Mouse (Mus musculus) activated CD4-positive, CD25-positive, alpha-beta regulatory T cell (primary cell): ENCODE data around the gene Rps6ka2. TPM values are rescaled to one million over a fixed set of nuclear protein-coding genes. Genes with fewer than 3 reads are reported as not detected.

Experiments
- polyA plus RNA-seq, 2 experiments: library from polyadenylated mRNA; unstranded; fragments of 100-300 nt; shearing (Covaris generic); gene quantifications; one replicate each; pipeline ENCODE4 v1.2.1; 2017

Rps6ka2 gene
- 1 to 10 TPM in 1 of 2 experiments, under 1 TPM in 1; 0.61 to 1.9 TPM for polyA plus RNA-seq

GRCm38 (mm10) chr17:7169627-7170303 is at the start of gene Rps6ka2:
TSS of gene Rps6ka2 (plus strand) at chr17:7170115.

GRCm38 (mm10) chr17:7324346-7324745 is 154.4 kb downstream of the Rps6ka2 start, which contains the start of gene Tcp10a:
TSS of gene Tcp10a (plus strand) at chr17:7324646.

GRCm38 (mm10) chr17:7352596-7352995 is 182.7 kb downstream of the Rps6ka2 start, which contains the start of gene Ttll2:
TSS of gene Ttll2 (minus strand) at chr17:7352696.

Other genes starting within 250 kb of the Rps6ka2 start
- 10 to 100 TPM; 26.6 to 35.1 TPM for gene Rsph3b, start 221.4 kb upstream of the Rps6ka2 start, polyA plus RNA-seq
- gene Tagap1, start 209.0 kb upstream of the Rps6ka2 start, polyA plus RNA-seq: 10 to 100 TPM; 32.6 to 33.5 TPM
- gene Rnaset2b, start 199.5 kb upstream of the Rps6ka2 start, polyA plus RNA-seq: 1,000 to 10,000 TPM; 1,040 to 1,460 TPM
- gene Gm49721, start 191.2 kb upstream of the Rps6ka2 start, polyA plus RNA-seq: under 1 TPM; 0.53 to 0.93 TPM
- not detected for gene Gm1604a, start 144.5 kb upstream of the Rps6ka2 start, polyA plus RNA-seq
- gene Tcp10a, start 154.5 kb downstream of the Rps6ka2 start, polyA plus RNA-seq: under 1 TPM in 1 of 2 experiments, not detected in 1; 0.14 TPM
- not detected for gene Ttll2, start 182.6 kb downstream of the Rps6ka2 start, polyA plus RNA-seq
- not detected for gene Gm49630, start 201.9 kb downstream of the Rps6ka2 start, polyA plus RNA-seq
- under 1 TPM in 1 of 2 experiments, not detected in 1; 0.25 TPM for gene Unc93a2, start 215.3 kb downstream of the Rps6ka2 start, polyA plus RNA-seq